ENCODE assay signal across 9 mouse cellular contexts in genomic region chr15:80278121-80278759, GRCm38 (mm10). TPM values are rescaled to one million over a fixed set of nuclear protein-coding genes. Genes with fewer than 3 reads are reported as not detected.
DNase-seq lines count a peak whose midpoint lies in the region; ATAC-seq lines count a peak whose summit lies in the region.
"Had no signal": no experiment of that assay in that cellular context is flagged by ENCODE, and none has a peak within 500 bp of the region (broad histone marks: within the 10 kb centered on the region; RNA-seq: fewer than 3 reads in every experiment).

No protein-coding gene starts in this region.

- peak; percentile 63 for DNase-seq in layer of hippocampus, adult 11-12 months (ENCODE audit: low spot score)
- no peak for DNase-seq in layer of hippocampus, adult 9-10 months (ENCODE audit: low spot score)
- DNase-seq in cerebellum, adult 8-10 months, result peak; percentile 68
- peak; percentile 22 to 35 for DNase-seq in layer of hippocampus, postnatal 36 days
- peak; percentile 74 for DNase-seq in right cerebral cortex, postnatal 25 days
- DNase-seq in B cell, adult 2 months, result no peak
- no peak for DNase-seq in testis, postnatal 10 days (ENCODE audit: low spot score)

- no peak for ATAC-seq in megakaryocyte, adult 5-6 weeks (ENCODE audit: poor library complexity, severe bottlenecking)

RNA-seq across cellular contexts. Expression of gene Cacna1i, which starts 8.8 kb away (rescaled TPM):
- total RNA-seq in layer of hippocampus, postnatal 36 days (2021), result 10 to 100 TPM; 43.0 to 43.8 TPM
- total RNA-seq in megakaryocyte, adult 5-6 weeks (2015), result 0.02 TPM in 1 of 2 replicates, not detected in the other
- total RNA-seq in megakaryocyte, adult 5-6 weeks (2017), result not detected in 2 replicates

RNA-seq across cellular contexts. Expression of gene Rps19bp1, which starts 14.1 kb away (rescaled TPM):
- 10 to 100 TPM; 35.8 to 37.5 TPM for total RNA-seq in layer of hippocampus, postnatal 36 days (2021)
- 32.9 and 35.4 TPM in 2 replicates for total RNA-seq in megakaryocyte, adult 5-6 weeks (2015)
- total RNA-seq in megakaryocyte, adult 5-6 weeks (2017), result 12.6 and 20.3 TPM in 2 replicates

RNA-seq across cellular contexts. Expression of gene Atf4, which starts 23.3 kb away (rescaled TPM):
- 10 to 100 TPM; 94.7 to 95.9 TPM for total RNA-seq in layer of hippocampus, postnatal 36 days (2021)
- 172 and 184 TPM in 2 replicates for total RNA-seq in megakaryocyte, adult 5-6 weeks (2015)
- 253 and 263 TPM in 2 replicates for total RNA-seq in megakaryocyte, adult 5-6 weeks (2017)

RNA-seq across cellular contexts. Expression of gene AC140267.1, which starts 42.6 kb away (rescaled TPM):
- total RNA-seq in layer of hippocampus, postnatal 36 days (2021), result 10 to 100 TPM; 12.5 to 21.9 TPM
- 2.4 and 9.5 TPM in 2 replicates for total RNA-seq in megakaryocyte, adult 5-6 weeks (2015)
- total RNA-seq in megakaryocyte, adult 5-6 weeks (2017), result not detected in 2 replicates
- total RNA-seq: ES-E14 had no signal

RNA-seq across cellular contexts. Expression of gene Mief1, which starts 44.4 kb away (rescaled TPM):
- total RNA-seq in layer of hippocampus, postnatal 36 days (2021), result 10 to 100 TPM; 30.8 to 32.4 TPM
- 12.3 and 14.2 TPM in 2 replicates for total RNA-seq in megakaryocyte, adult 5-6 weeks (2015)
- total RNA-seq in megakaryocyte, adult 5-6 weeks (2017), result 16.4 and 17.5 TPM in 2 replicates

Comparison
In these comparisons a context has a peak if more than half of its experiments do, and no peak if none do; other contexts are left out.
1. DNase-seq: peak in layer of hippocampus, adult 11-12 months (single experiment), cerebellum, adult 8-10 months (single experiment), layer of hippocampus, postnatal 36 days (2 of 2) and right cerebral cortex, postnatal 25 days (single experiment); none in layer of hippocampus, adult 9-10 months (single experiment), B cell, adult 2 months (0 of 2) and testis, postnatal 10 days (single experiment).
2. RNA of gene Cacna1i, which starts 8.8 kb away (total RNA-seq): 43.0 to 43.8 TPM in layer of hippocampus, postnatal 36 days; 0.02 TPM in megakaryocyte, adult 5-6 weeks; every median in the first group is over 10 times any median in the second.